Mouse (Mus musculus) retina, adult 2 months (tissue): ENCODE measurements around the gene Mstn.

ENCODE experiments used
- DNase-seq: peaks from one replicate; pipeline ENCODE4 v3.0.0-alpha.2; 2012; ENCODE audit warnings: low read depth, low spot score

The Mstn gene

DNA sequence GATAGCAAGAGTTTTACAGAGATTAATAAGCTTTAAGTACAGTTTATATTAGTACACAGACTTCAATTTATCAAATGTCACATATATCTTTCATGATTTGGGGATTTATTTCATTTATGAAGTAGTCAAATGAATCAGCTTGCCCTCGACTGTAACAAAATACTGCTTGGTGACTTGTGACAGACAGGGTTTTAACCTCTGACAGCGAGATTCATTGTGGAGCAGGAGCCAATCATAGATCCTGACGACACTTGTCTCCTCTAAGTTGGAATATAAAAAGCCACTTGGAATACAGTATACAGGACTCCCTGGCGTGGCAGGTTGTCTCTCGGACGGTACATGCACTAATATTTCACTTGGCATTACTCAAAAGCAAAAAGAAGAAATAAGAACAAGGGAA is at the start of gene Mstn:
TSS of gene Mstn (plus strand) at position 301 of the 400 bp plus-strand sequence.
- no peak for DNase-seq

DNA sequence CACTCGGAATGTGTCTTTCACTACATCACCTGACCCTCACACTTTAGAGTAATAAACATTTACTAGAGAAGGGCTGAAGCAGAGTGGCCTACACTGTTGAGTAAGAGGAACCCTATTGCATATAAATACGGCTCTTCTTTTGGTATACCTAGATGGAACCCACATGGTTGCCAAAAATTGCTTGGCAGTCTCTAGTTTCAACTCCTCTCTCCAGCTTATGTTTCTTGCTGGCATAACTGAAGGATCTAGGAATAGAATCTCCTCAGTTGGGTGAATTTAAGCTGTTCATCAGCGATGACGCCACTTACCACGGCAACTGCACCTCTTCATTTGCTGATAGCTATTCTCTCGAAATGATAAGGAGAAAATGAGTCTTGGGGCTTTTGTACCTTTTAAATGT is 46.7 kb upstream of the Mstn start:
- no peak for DNase-seq

DNA sequence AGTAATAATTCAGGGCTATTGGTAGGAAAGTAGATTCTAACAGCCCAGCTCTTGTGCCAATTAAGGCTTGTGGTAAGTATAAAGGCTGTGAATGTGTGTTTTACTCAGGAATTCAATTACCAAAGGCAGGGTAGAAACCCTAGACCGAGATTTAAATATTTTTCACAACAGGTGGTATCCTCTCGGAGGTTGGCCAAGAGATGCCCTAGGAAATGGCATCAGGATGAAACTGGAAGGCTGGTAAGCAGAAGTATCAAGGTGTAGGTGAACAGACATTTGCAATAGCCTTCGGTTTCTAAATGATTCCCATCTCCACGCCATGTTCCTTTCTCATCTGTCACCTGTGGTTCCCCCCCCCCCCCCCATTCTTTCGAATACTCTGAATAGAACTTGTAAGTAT is 45.8 kb upstream of the Mstn start:
- DNase-seq, result no peak

DNA sequence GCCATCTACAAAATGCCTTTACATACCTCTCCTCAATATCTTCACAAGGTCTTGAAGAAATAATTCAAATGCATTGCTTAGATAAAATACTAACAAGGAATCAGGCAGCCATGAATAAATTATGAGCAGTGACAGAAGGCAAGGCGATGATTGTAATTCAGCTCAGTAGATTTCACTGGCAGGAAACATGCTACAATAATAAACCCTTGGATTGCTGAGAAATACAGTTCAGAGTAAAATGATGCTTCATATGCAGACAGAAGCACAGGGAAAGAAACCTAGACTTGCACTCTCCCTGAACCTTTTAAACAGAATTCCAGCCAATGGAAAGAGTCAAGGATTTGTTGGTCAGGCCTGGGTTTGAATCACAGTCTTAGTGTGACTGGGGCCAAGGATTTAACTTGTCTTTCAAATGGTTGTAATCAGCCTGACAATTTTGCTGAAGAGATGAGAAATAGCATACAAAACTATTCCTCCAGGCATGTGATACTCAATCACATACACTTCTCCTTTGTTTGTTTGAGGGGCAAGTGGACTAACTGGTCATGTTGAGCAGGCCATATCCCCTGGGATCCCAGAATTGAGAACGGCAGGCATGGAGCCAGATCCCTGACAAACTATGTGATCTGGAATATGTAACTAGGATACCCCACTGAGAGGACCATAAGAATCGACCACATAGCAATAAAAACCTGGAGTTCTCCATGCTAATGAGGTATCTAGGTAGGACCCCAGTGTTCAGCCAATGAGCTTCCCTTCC is 42.5 kb upstream of the Mstn start:
- DNase-seq, result no peak

DNA sequence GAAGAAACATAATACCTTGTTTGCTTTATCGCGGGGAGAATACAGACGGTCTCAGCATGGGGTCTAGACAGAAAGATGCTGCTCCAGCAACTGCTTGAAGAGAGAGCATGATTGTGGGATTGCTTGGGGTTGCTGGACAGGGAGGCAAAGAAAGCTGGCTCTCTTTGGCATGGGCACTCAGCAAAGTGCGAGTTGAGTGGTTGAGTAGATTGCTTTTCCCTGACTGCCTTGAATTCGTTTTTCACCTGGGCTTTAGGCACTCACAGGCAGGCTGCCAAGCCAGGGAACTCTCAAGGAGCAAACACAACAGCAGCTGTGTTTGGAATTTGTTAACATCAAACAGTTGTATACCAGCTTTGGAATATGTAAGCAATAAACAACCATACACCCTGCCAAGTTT is 41.4 kb upstream of the Mstn start, which contains the start of gene 1700019D03Rik:
TSS of gene 1700019D03Rik (minus strand) at position 101 of the 400 bp plus-strand sequence.
- DNase-seq, result no peak

DNA sequence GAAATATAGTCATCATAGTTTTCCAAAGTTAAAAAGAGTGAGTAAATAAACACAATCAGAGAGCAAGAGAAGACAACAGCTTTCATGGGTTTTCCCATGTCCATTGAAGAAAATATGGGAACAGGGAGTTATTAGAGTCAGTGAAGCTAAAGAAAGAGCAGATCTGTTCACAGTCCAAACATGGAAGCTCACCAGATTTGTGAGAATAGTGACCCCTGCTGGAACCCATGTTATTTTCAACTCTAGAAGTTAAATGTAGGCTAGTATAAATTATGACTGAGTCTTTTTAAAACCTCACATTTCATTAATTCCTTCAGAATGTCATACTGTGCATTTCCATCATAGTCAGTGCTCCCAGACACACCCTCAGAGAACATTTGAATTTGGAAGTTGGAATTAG is 28.9 kb upstream of the Mstn start:
- peak; percentile 22 for DNase-seq

DNA sequence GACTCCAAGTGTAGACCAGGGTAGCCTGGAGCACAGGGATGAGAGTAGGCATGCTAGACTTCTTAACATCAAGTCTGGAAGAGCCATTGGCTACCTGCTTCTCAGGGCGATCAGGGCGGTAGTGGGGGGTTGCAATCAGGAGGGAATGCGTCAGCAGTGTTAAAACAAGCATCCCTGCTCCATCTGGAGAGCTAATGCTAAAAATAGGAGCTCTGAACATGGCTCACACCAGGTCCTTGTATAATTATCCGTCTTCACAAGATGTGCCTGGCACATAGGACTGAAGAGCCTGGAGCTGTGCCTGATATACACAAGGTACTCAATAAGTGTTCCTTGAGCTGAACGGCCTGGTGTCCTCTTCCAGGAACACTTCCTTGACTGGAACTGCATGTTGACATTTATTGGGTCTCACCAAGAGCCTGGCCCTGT is 24.0 kb upstream of the Mstn start:
- DNase-seq, result no peak

DNA sequence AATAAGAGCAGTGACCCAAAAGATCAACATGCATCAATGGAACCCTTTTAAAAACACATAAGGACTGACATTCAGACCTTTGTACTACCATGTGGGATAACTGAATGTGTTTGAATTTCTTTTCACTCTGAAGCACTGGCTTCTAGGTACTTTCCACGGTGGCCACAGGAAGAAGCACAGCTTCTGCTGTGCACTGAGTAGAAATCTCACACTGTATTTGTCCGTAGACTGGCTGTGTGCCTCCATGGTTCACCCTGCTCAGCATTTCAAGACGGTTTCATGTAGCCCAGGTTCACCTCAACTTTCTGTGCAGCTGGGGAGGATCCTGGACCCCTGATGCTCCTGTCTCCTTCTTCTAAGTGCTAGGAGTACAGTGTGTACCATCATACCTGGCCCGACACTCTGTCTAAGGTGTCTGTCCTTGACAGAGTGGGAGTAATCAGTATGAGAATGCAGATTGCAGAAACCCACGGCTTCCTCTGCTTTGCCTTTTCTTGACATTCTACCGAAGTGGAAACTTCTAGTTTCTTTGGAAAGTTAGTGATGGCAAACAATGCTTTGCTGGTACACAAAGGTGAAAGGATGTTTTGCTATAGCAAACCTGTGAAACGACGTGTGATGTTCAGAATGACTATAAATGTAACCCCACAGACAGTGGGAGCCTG is 11.5 kb upstream of the Mstn start:
- no peak for DNase-seq

DNA sequence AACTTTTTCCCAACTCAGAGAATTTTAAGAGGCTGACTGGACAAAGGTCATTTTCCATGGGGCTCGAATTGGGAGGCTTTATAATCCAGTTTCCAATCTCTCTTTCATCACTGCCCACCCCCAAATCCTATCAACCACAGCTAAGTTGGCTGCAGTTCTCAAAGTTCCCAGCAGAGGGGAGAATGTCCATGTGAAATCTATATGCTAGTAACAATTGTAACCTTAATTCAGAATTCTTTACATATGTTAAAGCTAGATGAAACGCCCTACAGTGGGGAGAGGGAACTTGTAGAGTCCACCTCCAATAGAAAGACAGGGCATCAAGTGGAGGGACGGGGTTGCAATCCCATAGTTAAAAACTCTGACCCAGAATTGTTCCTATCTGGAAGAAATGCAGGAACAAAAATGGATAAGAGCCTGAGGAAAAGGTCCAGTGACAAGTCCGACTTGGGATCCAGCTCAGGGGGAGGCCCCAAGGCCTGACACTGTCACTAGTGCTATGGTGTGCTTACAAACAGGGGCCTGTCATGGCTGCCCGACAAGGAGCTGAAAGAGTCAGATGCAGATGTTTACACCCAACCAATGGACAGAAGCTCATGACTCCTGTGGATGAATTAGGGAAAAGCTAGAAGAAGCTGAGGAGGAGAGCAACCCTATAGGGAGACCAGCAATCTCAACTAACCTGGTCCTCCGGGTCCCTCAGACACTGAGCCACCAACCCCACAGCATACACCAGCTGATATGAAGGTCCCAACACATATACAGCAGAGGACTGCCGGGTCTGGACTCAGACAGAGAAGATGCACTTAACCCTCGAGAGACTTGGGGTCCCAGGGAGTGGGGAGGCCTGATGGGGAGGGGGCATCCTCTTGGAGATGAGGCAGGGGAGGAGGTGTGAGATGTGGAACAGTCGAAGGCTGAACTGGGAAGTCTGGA is 8.1 kb upstream of the Mstn start:
- DNase-seq, result peak; percentile 28

DNA sequence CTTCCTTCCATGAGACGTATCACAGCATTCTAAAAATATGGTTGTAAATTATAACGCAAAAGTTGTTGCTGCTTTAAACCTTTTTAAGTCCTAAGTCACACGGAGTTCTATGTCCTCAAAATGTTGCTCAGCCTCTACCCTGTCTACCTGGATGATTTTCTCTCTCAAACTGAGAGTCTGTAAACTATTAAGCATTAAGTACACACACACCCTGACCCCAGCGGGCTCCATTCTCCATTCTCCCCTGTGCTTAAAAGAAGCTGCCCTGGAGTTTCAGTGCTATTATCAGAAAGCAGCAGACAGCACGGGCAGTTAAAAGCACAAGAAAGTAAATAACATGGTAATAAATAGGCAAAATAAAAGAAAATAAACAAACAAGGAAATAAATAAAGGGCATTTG is 2.3 kb upstream of the Mstn start:
- no peak for DNase-seq

DNA sequence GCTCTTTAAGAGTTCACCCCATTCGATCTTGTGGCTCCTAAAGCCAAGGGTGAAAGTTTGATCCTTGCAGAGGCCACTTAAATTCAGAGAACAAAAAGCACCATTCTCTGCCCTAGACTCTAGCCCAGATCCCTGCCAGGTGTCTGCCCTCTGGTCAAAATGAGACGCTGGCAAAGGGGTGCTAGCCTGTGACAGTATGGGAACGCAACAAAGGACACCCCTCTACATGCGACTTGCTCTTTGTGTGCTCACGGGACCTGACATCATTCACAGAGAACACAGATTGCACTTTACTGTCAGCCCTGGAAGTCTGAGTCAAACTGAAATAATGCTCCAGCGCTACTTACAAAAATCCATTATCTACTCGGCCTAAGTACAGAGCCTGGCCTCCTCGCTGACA is 941 bp upstream of the Mstn start:
- no peak for DNase-seq

DNA sequence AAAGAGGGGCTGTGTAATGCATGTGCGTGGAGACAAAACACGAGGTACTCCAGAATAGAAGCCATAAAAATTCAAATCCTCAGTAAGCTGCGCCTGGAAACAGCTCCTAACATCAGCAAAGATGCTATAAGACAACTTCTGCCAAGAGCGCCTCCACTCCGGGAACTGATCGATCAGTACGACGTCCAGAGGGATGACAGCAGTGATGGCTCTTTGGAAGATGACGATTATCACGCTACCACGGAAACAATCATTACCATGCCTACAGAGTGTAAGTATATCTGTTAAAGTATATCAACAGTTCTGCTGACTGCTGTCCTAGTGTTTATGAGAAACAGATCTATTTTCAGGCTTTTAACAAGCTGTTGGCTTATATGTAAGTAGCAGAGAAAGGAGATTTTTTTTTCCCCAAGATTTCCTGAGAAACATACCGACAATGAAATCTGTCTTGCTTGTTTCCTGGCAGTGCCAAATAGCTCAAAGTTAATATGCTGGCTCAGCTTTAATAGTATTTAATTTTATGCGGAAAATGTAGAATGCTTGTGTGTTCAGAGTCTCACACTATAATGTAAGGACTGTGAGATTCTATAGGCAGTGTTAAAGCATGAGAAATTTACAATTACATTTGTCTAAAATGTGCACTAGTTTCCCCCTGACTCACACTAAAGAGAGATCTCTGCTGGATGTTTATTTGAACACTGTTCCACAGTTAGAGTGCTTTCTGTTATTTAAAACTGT is 600 bp downstream of the Mstn start:
- no peak for DNase-seq

DNA sequence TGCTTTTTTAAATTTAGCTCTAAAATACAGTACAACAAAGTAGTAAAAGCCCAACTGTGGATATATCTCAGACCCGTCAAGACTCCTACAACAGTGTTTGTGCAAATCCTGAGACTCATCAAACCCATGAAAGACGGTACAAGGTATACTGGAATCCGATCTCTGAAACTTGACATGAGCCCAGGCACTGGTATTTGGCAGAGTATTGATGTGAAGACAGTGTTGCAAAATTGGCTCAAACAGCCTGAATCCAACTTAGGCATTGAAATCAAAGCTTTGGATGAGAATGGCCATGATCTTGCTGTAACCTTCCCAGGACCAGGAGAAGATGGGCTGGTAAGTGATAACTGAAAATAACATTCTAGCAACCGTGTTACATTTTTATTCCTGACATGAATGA is 2.5 kb downstream of the Mstn start:
- no peak for DNase-seq

DNA sequence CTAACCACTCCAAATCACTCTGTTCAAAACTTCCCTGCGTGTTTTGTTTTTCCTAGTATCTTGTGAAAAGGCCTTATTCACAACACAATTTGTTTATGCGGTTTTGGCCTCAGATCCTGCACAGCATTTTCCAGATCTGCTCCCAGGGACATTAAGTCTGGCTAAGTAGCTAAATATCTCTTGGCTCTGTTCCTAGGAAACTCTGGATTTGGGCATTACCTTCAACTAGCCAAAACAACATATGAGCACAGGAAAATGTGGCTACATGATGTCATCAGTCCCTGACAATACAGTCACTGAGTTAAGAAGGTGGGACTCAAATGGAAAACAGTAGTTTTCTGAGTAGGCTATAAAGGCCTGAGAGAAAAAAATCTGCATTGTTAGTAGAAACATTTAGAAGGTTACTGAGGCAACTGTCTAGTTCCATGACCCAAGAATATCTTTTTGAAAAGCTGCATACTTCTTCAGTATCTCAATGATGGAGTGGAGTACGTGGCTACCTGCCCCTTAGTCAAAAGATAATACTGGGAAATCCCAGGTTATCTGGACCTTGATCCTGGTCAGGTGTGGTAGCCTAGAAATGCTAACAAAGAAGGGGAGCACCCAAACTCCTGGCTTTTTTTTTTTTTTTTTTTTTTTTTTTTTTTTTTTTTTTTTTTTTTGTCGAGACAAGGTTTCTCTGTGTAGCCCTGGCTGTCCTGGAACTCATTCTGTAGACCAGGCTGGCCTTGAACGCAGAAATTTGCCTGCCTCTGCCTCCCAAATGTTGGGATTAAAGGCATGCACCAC is 8.5 kb downstream of the Mstn start:
- no peak for DNase-seq

DNA sequence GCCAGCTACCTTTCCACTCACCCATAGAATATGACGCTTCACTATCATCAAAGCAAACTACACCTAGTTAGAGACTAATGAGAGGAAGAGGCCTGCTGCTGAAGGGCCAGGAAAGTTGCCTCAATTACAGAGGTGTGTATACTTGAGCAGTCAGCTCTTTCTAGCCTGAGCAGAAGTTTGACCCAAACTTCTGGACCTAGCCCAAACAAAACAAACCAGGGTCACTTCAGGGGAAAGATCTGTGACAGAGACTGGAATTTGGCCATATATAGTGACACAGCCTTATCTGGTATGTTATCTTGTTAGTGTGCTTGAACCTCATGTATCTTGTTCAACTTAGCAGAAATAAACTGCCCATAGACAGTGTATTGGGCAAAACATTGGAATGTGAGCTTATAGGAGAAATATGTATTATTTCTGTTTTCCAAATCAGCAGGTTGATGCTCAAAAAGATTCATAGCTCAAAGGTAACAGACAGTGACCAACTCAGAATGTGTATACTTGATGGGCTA is 9.3 kb downstream of the Mstn start:
- no peak for DNase-seq

DNA sequence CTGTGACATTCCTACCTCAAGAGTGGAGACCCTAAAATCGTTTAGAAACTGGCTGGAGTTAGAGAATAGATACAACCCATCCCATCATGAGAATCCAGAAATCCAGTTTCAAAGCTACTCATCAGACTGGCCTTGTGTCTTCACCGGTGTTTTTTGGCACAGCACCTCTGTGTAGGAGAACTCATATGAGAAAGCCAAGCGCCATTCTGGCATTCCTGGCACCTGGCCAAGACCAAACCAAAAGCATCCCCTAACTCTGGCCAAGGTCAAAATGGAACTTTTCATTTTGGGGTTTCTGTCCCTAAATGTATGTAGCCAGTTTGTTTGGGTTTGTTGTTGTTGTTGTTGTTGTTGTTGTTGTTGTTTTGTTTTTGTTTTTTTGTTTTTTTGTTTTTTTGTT is 15.2 kb downstream of the Mstn start:
- DNase-seq, result no peak

DNA sequence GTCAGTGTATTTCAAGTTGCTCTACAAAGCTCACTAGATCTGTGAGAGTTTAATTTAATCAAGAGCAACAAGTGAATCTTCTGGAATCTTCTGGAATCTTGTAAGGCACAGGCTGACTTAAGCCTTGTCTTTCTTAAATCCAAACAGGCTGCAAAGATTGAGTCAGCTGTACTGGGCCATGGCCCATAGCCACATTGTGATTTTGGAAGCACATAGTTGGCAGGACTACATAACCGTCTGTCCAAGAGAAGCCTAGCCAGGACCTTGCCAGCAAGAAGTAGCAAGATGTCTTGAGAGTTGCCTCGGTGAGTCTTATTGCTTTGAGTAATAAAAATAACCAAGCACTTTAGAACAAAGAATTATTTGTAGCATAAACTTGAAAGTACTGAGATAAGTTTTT is 18.4 kb downstream of the Mstn start:
- no peak for DNase-seq

DNA sequence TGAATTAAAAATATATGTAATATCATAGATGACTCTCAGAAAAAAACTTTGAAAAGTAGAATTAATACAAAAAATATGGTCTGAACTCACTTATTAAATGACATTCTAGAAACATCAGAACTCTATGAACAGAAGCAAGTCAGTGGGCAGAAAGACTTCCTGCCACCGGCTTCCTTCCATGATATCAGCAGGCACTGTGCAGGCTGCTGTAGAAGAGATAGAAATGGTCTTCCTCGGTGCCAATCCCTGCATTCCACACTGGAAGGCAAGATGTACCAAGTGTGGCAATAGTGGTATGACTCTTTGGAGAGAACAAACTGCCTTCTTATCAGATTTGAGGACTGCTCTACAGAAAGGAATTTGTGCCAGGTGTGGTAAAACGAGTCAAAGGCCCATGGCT is 19.2 kb downstream of the Mstn start:
- no peak for DNase-seq

DNA sequence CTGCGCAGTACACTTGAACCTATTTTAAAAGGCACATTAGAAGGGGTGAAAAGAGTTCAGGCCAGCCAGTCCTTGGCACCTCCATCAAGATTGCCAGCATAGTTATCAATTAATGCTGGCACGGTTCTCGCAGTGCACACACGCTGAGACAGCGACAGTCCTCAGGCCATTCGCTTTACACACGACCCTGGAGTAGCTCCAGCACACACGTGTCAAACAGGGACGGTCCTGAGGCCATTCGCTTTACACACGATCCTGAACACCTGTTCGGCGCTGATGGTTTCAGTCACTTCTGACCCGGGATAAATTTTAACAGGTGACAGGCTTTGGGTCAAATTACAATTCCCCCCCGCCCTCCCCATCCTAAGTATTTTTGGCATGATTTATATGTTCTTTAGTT is 23.8 kb downstream of the Mstn start:
- no peak for DNase-seq

DNA sequence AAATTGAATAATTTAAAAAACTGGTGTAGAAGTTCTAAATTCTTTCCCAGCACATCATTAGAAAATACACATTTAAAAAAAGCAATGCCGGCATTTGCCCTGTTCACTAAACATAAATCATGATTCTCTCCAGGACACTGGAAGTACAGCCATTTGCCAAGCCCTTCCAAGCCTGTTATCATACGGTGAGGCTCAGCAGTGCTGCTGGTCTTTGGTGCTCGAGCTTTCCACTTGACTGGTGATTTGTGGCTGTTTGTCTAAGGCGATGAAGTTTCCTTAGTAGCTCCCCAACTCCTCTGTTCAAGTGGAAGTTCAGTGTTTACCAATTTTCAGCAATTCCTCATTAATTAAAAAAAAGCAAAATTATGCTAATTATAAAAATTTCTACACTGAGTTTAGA is 24.6 kb downstream of the Mstn start:
- no peak for DNase-seq

DNA sequence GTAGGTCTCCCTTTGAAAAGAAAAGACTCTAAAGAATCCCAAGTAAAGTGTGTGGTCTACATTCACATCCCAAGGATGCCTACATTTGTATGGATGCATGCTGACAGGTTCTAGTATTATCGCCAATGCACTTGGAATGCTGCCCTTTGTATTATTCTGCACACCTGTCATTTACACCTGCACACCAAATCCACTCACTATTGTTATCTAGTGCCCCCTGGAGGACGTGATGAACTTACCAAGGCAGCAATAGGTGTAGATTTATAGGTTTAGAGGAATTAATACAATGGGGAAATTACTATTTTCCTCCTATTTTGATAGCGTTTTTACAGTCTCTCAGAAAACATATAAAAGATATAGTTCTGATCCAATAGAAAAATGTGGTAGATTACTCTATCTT is 31.7 kb downstream of the Mstn start:
- DNase-seq, result no peak
